Mouse (Mus musculus) bone marrow macrophage, adult 2 months (primary cell): ENCODE data around the gene Glcci1.

Experiments used
- CTCF ChIP-seq: IDR thresholded peaks from 2 replicates; pipeline ENCODE4 v1.5.1; 2012; ENCODE audit warnings: low read depth, mild to moderate bottlenecking, low read length, moderate library complexity
- POLR2A ChIP-seq: IDR thresholded peaks from 2 replicates; pipeline ENCODE4 v1.6.1; 2012; ENCODE audit warnings: mild to moderate bottlenecking, low read depth, low read length, borderline replicate concordance

- no peak for TF ChIP-seq CTCF
- TF ChIP-seq POLR2A = no peak
Measured at GRCm38 (mm10) chr6:8473498-8473897, 35.9 kb upstream of the Glcci1 start.
